Mouse (Mus musculus) lung, adult 2 months (tissue): Measurements from ENCODE around the gene Usp22.

Experiments used
- CTCF ChIP-seq: fragments of 200-500 bp; IDR thresholded peaks from 2 replicates; pipeline ENCODE4 v1.5.1; 2011; ENCODE audit warnings: mild to moderate bottlenecking, low read length, control low read depth; ENCODE audit not compliant: insufficient read depth
- POLR2A ChIP-seq: fragments of 200-500 bp; IDR thresholded peaks from 2 replicates; pipeline ENCODE4 v1.6.1; 2011; ENCODE audit warnings: low read depth, mild to moderate bottlenecking, control low read depth, low read length, borderline replicate concordance; ENCODE audit errors: extremely low read depth

DNA sequence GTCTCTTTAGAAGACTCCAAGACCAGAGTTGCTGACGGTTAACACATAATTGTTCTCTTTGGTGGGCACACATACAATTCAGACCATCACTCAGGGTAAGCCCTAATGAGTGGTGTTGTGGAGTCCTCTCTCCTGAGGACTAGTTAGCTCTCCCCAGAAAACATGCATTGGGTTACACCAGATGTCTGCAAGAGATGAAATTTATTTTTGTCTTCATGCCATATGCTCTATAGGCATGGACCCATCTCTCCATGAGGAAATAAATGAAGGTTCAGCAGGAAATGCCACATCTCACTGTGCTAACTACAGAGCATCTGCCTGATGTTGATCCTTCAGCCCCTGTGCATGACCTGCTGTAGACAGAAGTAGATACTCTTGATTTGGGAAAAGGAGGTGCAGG lies 47.2 kb upstream of the Usp22 start:
- TF ChIP-seq POLR2A (no peak), CTCF (no peak)
